Mouse (Mus musculus) erythroid progenitor cell, adult 5-6 weeks (primary cell): ENCODE data around the gene Tsnax. TPM values are rescaled to one million over a fixed set of nuclear protein-coding genes. Genes with fewer than 3 reads are reported as not detected.

Experiments
- ATAC-seq: replicated peaks from 2 replicates; pipeline ENCODE4 v1.8.0; 2016; ENCODE audit warnings: moderate number of reproducible peaks, mild to moderate bottlenecking, moderate TSS enrichment, inconsistent platforms; ENCODE audit not compliant: poor library complexity, low FRiP score, severe bottlenecking
- total RNA-seq, 2 experiments: library from RNA; stranded (forward) in 1 of 2; stranded (reverse) in 1 of 2; fragments of 150-400 nt in 1 of 2; fragments of 186-747, 209-891 nt in 1 of 2; gene quantifications; 2 replicates each; pipeline versions ENCODE4 v1.2.3 to v1.2.4; 2015 to 2017; ENCODE audit warnings: low replicate concordance in 2 of 2

The Tsnax gene
- total RNA-seq, 2 experiments from 2014 or later = 7.0 to 8.0 TPM

DNA sequence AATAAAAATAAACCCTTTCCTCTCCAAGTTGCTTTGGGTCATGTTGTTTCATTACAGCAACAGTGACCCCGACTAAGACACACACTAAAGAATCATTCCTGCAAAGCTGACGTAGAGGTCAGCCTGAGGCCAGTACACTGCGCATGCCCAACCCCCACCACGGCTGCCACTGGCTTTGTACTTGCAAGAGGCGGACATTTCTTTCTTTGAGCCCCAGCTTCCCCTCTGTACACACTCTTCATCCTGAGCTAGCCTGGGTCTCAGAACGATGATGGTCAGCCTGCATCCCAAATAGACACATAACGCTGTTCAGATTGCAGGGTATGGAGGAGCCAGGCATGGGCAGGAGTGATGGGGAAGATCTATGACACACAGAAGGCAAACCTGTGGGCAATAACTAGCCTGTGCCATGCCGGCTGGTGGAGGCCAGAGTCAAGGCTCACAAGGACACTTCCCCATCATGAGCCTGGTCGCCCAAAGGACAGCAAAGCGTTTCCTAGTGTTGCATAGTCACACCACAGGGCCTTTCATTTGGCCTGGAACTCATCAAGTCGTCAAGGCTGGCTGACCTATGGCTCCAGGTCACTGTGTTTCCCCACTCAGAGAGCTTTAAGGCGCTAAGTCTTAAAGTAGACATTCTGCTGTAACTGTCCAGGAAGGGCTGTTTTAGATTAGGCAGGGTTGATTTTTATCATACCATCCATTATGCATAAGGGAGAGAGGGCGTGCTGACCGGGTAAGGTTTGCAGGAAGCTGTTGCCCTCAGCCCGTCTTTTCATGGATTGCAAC is 28.0 kb downstream of the Tsnax start:
- ATAC-seq = no peak

DNA sequence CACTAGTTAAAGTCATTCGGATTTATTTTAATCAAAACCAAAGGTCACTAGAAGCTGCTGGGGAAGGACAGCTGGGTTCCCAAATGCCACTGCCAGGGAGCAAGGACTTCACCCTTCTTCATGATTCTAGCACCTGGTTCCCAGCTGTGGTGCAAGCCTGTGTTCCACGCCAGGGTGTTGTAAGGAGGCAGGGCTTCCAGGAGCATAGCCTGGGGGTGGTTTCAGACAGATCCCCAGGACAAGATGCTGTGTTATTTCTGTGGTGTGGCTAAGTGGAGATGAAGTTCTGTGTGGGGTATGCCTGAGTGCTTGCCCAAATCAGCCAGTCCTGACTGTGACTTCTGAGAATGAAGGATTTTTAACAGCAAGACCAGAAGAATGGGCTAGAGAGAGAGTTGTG is 28.7 kb downstream of the Tsnax start:
- ATAC-seq = no peak

DNA sequence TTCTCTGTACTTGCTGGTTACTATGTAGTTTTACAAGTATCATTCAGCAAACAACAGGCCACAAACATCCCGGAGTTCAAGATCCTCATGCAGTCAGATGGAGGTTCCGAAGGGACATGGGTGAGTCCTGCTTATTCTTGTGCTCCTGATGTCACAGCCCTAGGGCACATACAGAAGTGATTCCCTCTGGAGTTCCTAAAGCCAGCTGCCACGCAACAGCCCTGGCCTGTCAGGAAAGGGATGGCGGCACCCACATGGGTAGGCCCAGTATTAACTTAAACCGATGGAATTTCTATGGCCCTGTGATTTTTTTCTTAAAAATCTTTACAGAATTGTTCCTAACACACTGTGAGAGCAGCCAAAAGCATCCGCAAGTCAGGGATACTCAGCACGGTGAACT is 30.6 kb downstream of the Tsnax start:
- ATAC-seq = no peak

DNA sequence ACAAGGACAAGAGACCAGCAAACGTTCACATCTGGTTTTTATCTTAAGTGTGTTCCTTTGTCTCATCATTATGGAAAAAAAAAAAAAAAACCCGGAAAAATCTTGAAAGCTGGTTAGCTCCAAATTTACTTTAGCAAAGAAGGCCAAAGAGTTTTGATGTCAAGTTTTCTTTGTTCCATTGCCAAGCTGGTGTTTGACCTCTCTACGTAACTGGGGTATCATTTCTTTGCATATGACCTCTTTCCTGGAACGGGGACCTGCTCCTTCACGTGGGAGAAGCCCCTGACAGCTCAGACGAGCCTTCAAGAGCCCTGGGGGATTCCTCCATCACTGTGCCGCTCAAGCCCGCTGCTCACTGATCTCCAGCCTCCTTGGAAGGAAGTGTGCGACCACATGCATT is 31.1 kb downstream of the Tsnax start:
- no peak for ATAC-seq

DNA sequence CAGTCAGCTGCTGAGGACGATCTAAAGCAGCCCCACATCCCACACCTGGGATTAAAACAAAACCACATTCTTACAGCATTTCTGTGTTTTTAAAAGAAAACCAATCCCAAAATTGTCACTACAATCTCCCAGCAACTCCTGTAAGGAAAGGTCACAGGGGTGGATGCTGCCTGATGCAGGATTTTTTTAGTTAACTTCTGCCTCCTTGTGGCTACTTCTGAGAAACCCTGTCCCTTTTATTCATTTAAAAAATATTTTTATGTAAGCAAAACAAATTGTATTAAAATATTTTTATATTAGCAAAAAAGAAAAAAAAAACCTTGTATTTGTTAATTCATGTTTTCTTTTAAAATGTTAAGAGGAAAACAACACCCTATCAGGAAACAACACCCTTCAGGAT is 33.0 kb downstream of the Tsnax start:
- no peak for ATAC-seq

DNA sequence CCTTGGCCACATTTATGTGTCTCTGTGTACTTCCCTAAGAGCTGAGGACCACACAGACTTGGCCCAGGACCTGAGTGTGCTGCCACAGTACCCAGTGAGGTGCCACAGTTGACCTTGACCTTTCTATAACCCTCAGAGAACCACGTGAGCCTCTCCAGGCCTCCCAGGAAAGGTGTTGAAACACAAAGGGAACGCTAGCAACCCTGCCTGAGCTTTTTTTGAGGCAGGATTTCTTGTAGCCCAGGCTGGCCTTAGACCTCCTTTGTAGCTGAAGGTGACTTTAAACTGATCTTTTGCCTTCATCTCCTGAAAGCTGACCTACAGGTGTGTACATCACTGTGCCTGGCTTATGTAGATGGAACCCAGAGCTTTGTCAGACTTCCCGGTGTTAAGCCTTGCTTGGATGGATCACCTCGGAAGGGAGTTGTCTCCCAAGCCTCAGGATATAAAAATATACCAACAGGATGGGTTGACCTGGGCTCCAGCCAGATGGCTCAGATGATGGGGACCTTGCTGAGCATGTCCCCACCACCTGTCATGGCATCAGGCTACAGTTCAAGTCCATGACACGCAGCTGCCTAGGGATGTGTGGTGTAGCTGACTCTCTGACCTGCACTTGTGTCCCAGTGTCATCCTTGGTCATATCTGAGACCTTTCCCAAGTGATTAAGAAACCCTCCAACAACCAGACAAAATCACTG is 36.4 kb downstream of the Tsnax start:
- ATAC-seq = no peak

DNA sequence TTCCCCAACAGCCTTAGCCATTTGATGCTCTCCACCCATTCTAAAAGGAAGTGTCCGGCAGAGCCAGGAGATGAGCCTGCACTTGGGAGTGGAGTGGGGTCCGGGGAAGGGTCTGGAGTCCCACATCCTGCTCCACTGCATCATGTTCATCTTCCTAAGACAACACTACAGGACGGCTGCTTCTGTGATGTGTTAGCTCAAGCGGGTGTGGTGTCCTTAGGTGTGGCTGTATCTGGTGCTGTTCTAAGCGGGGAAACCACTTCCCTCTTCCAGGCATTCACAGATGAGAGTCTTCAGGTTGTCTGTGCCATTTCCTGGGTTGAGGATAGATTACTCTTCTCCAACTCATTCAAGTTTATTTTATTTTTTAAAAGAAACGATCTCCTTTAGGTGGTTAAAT is 37.0 kb downstream of the Tsnax start:
- ATAC-seq = no peak

DNA sequence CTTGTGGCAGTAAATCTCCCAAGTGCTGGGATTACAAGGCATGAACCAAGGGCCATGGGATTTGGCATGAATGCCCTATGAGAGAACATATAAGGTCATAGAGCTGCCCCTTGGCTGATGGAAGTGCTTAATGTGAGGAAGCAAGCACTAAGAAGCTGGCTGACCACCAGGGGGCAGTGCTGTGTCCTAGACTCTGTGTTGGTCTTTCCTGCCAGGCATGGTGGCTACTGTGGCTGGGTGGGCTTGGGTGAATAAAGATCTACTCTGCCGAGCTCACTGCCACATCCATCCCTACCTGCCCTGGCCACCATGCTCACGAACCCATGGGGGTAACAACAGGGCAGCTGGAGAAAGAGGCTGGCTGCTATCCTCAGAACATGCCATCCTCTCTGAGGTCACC is 39.2 kb downstream of the Tsnax start:
- no peak for ATAC-seq

DNA sequence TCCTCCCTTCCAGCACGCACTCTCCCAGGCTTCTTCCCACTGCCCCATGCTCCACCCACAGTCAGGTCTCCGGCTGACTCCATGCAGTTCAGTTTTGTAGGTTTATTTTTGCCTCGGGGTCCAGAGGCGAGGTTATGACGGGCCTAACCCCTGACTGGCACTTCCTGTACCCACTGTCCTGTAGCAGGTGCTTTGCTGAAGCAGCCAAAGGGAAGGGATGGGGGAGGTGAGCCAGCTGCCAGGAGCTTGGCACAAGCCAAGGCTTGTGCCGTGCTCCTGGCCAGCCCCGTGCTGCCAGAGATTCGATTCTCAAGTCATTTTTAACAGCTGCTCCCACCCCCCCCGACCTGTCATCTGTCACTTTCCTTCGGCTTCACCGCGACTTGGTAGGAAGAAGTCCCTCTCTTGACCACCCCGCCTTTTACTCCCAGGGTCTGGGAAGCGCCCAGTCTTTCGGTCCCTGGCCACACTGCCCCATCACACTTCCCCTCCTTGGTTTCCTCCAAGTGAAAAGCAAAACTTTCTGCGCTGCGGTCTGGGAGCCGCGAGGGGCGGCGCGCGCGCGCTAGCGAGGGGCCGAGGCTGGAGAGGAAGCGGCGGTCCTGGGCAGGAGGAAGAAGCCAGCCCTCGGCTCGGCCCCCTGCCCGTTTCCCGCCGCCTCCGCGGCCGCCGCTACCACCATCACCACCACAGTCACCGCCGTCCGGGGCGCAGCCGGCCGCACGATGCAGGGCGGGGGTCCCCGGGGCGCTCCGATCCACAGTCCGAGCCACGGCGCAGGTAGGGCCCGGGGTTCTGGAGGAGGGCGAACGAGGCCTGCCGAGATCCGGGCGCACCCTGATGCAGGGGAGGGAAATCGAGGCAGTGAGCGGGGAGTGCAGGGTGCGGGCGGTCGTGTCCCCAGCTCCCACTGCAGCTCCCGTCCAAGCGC is 41.0 kb downstream of the Tsnax start, which contains the start of gene Disc1:
Gene Disc1, plus strand, starts transcription at position 691 of the 931 bp plus-strand sequence.
- no peak for ATAC-seq

DNA sequence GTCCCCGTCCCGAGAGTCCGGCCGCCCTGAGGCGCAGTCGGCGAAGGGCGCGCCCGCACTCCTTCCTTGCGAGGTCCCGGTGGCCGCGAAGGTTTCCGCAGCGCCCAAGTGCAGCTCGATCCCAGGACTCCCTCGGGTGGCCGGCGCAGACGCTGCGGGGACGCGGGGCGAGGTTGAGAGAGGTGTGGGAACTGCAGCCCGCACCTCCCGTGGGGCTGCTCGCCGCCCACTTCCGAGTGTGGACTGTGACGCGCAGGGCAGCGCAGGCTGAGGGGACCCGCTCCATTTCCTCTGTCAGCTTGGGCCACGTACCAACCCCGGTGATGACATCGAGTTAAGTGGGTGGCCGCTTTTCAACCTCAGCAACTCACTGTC is 41.6 kb downstream of the Tsnax start:
- ATAC-seq = no peak

DNA sequence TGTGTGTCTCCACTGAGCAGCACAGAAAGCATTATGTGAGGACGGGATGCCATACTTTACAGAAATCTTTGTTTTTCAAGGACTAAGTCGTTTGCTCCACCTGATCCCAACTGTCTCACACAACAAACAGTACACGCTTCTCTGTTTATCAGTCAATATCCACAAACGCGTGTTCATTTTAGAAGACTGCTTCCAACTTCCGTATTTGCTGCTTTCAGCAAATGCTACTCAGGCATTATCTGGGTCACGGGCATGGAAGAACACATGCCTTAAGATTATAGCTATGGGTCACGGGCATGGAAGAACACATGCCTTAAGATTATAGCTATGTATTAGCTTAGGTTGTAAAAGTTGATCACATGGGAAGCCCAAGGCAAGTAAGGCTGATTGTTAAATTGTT is 48.1 kb downstream of the Tsnax start:
- ATAC-seq = no peak

DNA sequence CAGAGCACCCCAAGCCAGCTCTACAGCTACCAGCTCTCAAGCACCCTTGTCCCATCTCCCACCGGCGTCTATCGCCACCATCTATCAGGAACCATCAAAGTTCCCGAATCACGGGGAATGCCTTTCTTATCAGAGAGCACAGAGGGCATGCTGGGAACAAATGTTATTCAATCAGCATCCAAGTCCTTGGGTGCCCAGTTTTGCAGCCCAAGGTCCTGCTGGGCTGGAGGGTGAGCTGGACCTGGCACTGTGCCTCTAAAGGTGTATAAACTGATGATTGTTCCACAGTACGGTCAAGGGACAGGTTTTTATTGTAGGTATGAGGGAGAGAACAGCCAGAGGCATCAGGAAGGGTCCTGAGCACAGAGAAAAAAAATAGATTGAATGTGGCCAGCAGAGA is 52.8 kb downstream of the Tsnax start:
- no peak for ATAC-seq

DNA sequence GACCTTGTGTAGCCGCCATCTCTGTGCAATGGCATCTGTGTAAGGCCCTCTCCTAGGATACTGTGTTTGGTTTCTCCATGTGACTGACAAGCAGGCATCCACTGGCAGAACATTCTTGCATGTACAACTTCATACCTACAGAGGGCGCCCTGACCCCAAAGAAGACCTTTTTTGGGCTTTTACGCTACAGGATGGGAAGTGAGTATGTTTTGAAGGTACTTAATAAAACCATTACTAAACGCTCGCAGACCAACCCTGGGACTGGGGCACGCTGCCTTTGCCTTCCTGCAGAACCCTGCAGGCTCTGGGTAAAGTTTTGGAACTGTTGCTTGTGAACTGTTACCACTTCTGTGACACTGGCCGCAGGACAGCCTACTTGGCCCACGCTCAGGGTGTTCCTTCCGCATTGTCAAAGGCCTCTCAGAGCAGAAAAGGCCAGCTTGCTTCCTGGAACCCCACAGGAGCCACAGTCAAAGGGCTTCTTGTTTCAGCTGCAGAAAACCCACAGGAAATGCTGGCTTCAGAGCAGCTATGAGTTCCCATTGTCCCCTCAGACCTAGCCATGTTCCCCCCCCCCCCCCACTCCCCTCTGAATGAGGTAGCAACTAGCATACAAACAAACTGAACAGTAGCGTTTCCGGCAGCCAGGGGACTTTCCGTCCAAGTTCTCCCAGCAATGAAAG is 54.3 kb downstream of the Tsnax start:
- no peak for ATAC-seq

DNA sequence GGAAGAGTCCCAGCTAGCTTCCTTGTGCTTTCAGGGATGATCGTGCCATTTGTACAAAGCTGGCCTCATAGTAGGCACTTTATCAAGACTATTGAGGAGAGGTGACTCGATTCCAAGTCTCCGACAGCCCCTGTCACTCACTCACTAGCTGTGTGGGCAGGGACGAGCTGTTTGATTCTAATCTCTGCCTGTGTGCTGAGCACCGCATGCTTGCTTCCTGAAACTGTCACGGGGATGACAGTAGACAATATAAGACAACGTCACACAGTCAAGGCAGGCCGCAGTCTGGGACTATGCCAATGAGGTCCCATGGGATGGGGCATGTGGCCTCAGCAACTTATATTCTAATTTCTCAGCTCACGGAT is 54.8 kb downstream of the Tsnax start:
- ATAC-seq = no peak

DNA sequence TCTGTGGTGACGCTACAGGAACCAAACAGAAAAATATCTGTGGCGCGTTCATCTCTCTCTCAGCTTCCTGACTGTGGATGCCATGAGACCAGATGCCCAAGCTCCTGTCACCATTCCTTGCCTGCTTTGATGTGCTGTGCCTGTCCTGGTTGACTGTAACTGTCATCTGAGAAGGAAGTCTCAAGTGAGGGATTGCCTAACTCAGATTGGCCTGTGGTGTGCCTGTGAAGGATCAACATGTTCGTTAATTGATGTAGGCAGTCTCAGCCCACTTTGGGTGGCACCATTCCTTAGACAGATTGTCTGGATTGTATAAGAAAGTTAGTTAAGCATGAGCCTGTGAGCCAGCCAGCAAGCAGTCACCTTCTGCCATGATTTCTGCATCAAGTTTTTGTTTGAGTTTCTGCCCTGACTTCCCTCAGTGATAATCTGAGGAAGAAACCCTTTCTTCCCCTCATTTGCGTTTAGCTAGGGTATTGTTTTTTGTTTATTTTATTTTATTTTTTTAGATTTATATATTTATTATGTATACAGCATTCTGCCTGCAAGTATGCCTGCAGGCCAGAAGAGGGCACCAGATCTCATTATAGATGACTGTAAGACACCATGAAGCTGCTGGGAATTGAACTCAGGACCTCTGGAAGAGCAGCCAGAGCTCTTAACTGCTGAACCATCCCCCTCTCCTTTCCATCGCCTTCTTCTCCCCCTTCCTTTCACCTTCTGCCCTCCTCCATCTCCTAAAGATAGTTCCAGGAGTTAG is 55.5 kb downstream of the Tsnax start:
- ATAC-seq = no peak

DNA sequence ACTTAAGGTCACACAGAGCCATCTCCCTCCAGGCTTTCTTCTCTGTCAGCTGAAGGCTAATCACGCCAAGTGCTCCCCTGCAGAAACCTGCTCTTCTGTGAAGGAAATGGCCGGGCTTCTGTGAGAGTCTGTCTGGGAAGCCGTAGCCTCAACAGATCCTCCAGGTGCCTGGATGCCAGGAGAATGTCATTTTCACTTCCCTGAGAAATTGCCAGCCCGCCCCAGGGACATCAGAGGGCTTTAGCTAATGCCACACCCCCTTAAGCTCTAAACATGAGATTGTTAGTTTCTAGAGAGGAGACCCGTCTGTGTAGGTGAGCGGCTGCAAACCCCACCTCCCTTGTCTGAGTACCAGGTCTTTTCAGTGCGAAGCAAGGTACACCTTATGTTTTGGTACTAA is 56.5 kb downstream of the Tsnax start:
- no peak for ATAC-seq

DNA sequence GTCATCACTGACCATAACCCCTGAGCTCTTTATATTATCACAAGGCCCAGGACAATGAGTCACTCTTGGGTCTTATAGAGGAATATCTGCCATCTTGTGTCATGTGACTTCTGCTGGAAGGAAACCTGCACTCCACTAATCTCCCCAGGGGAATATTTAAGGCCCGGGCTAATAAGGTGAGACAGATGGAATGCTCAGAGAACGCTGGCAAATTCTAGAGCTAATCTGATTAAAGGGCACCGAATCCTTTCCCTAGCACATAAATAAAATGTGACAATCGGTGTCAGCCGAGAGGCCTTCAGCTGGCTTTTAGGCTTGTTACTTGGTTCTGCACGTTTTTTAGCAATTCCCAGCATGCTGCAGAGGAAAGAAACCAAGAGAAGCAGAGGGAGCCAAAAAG is 56.9 kb downstream of the Tsnax start:
- ATAC-seq = no peak

DNA sequence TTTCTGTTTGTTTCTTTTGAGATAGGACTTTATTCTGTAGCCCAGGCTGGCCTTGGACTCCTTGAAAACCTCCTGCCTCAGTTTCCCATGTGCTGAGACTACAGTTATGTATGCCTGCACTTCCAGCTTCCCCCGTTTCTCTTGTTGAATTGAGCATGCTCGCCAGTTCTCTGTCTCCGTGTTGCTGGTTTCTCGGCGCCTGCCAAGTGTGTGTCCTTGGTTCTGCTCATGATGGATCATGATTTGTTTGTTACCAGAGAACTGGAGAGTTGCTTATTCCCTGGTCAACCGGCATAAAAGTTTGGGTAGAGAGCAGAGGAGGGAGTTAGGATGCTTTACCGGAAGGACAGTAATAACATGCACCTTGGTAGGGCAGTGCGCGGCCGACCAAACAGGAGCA is 61.3 kb downstream of the Tsnax start:
- no peak for ATAC-seq

DNA sequence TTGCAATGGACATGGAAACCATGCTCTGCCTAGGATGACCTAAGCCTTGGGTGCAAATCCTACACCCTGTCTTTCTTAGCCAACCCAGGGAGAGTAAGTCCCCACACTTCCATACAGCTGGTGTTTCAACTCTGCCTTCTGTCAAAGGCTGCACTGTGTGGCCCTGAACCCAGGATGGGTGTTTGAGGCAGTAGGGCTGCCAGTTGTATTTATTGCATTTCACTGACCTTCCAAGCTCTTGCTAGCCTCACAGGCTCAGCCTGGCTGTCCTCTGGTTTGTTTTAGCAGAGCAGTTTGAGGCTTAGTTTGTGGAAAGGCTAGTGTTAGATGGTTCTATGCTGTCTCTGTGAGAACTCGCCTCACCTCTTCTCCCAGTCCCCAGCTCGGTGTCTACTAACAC is 61.8 kb downstream of the Tsnax start:
- ATAC-seq = no peak
